Mouse (Mus musculus): ENCODE data around the gene Ptprcap. TPM values are rescaled to one million over a fixed set of nuclear protein-coding genes. Genes with fewer than 3 reads are reported as not detected.
"Not testable (repeated sequence)": the region's sequence is repeated elsewhere in the genome, so short reads cannot be mapped to it uniquely, and the experiment has no call there.

Ptprcap gene
- total RNA-seq (2021): 3.9 and 6.0 TPM in 2 replicates
- long read RNA-seq, partial matches to known transcripts: 0 of 1 reads
- long read RNA-seq, other reads (novel, unspliced or antisense): 1 of 1 reads

GRCm38 (mm10) chr19:4153232-4153654 is at the start of gene Ptprcap:
Ptprcap (plus strand) TSS chr19:4153604.
- no peak for DNase-seq

GRCm38 (mm10) chr19:4103792-4104191 is 49.6 kb upstream of the Ptprcap start:
- no peak for DNase-seq

- DNase-seq: no peak
Observed at GRCm38 (mm10) chr19:4104675-4105194, 48.7 kb upstream of the Ptprcap start.

GRCm38 (mm10) chr19:4106654-4107053 is 46.8 kb upstream of the Ptprcap start:
- no peak for DNase-seq

- no peak for DNase-seq
Observed at GRCm38 (mm10) chr19:4108535-4108934, 44.9 kb upstream of the Ptprcap start.

- DNase-seq: no peak
Observed at GRCm38 (mm10) chr19:4112063-4112960, 41.1 kb upstream of the Ptprcap start.

- DNase-seq: peak; percentile 97
Observed at GRCm38 (mm10) chr19:4113186-4113805, 40.1 kb upstream of the Ptprcap start.

GRCm38 (mm10) chr19:4113806-4114230 is 39.6 kb upstream of the Ptprcap start:
- no peak for DNase-seq

GRCm38 (mm10) chr19:4114551-4114950 is 38.9 kb upstream of the Ptprcap start:
- DNase-seq: no peak

- DNase-seq: no peak
Observed at GRCm38 (mm10) chr19:4115144-4115543, 38.3 kb upstream of the Ptprcap start.

- no peak for DNase-seq
Observed at GRCm38 (mm10) chr19:4115816-4116215, 37.6 kb upstream of the Ptprcap start.

- no peak for DNase-seq
Observed at GRCm38 (mm10) chr19:4117006-4117405, 36.4 kb upstream of the Ptprcap start.

- DNase-seq: no peak
Observed at GRCm38 (mm10) chr19:4118350-4118749, 35.1 kb upstream of the Ptprcap start.

- no peak for DNase-seq
Observed at GRCm38 (mm10) chr19:4119716-4120487, 33.5 kb upstream of the Ptprcap start.

GRCm38 (mm10) chr19:4120496-4120895 is 32.9 kb upstream of the Ptprcap start:
- no peak for DNase-seq

GRCm38 (mm10) chr19:4121097-4121805 is 32.2 kb upstream of the Ptprcap start:
- peak; percentile 95 for DNase-seq

- DNase-seq: not testable (repeated sequence)
Observed at GRCm38 (mm10) chr19:4121896-4122295, 31.5 kb upstream of the Ptprcap start.

- DNase-seq: no peak
Observed at GRCm38 (mm10) chr19:4122411-4123370, 30.7 kb upstream of the Ptprcap start.

- DNase-seq: no peak
Observed at GRCm38 (mm10) chr19:4124432-4124831, 29.0 kb upstream of the Ptprcap start.

GRCm38 (mm10) chr19:4125268-4125667 is 28.1 kb upstream of the Ptprcap start:
- DNase-seq: not testable (repeated sequence)
